23 mouse cellular contexts compared by ENCODE assay signal in genomic region chr9:20748540-20748939, GRCm38 (mm10). TPM values are rescaled to one million over a fixed set of nuclear protein-coding genes. Genes with fewer than 3 reads are reported as not detected.
"Had no signal": no experiment of that assay in that cellular context is flagged by ENCODE, and none has a peak within 500 bp of the region (broad histone marks: within the 10 kb centered on the region; RNA-seq: fewer than 3 reads in every experiment).

No protein-coding gene starts in this region.

- H3K4me2 ChIP-seq: heart, embryonic 12.5 days; hindbrain, embryonic 13.5 days; intestine, embryonic 15.5 days; limb, embryonic 12.5 days had no signal

- H3K27ac ChIP-seq: gastrocnemius, adult 2 months; heart, embryonic 10.5 days; intestine, embryonic 15.5 days; layer of hippocampus, adult 2 months; left cerebral cortex, adult 2 months; limb, embryonic 10.5 days; limb, embryonic 12.5 days had no signal

- ATAC-seq: hindbrain, embryonic 16.5 days; inflammation-experienced regulatory T-cells, adult 6 months; intestine, embryonic 15.5 days; intestine, postnatal 0 days had no signal

- H3K4me3 ChIP-seq: gastrocnemius, adult 2 months; heart, embryonic 10.5 days; heart, embryonic 12.5 days; hindbrain, embryonic 13.5 days; intestine, embryonic 15.5 days; layer of hippocampus, adult 2 months; left cerebral cortex, adult 2 months; limb, embryonic 10.5 days; limb, embryonic 12.5 days had no signal

- H3K9ac ChIP-seq: heart, embryonic 12.5 days; hindbrain, embryonic 13.5 days; intestine, embryonic 15.5 days; limb, embryonic 12.5 days had no signal

- H3K36me3 ChIP-seq: heart, embryonic 10.5 days; heart, embryonic 12.5 days; hindbrain, embryonic 13.5 days; intestine, embryonic 15.5 days; limb, embryonic 10.5 days; limb, embryonic 12.5 days had no signal

- DNase-seq: gastrocnemius, adult 2 months; gastrocnemius, postnatal 10 days; gastrocnemius, postnatal 25 days; heart, adult 18-20 months; heart, postnatal 10 days; heart, postnatal 4 days; kidney, adult 18-20 months; kidney, adult 8-10 months; kidney, postnatal 10 days; kidney, postnatal 25 days; kidney, postnatal 4 days had no signal

- H3K9me3 ChIP-seq: heart, embryonic 10.5 days; hindbrain, embryonic 13.5 days; intestine, embryonic 15.5 days; limb, embryonic 10.5 days; limb, embryonic 12.5 days had no signal

RNA-seq across cellular contexts. Expression of gene Olfm2, which starts 2.4 kb away (rescaled TPM):
- total RNA-seq: granulocyte monocyte progenitor cell, adult 5-6 weeks had no signal
